ENCODE assay signal across 14 mouse cellular contexts in the genomic region with DNA sequence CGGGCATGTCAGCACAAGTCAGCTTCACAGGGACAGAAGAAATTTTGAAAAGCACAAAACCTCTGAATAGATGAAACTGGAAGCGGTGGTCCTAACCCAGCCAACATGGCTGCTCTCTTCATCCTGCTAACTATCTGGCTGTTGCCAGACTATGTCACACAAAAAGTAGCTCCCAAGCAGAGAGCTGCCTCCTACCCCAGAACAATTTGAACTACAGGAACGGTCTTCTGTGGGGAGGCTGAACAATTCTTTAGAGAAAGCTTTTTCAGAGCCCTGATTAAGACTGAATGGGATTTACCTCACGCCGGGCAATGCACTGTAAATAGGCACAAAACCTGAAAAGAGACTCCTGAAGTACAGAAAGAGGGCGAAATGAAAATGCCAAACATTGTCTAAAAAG.
DNase-seq lines count a peak whose midpoint lies in the region; ATAC-seq and TF ChIP-seq lines count a peak whose summit lies in the region.
"Had no signal": no experiment of that assay in that cellular context is flagged by ENCODE, and none has a peak within 500 bp of the region (broad histone marks: within the 10 kb centered on the region; RNA-seq: fewer than 3 reads in every experiment).

No protein-coding gene starts in this region.

- no peak overlapping the region for H3K4me3 ChIP-seq in heart, embryonic 15.5 days
- H3K4me3 ChIP-seq in neural tube, embryonic 11.5 days (ENCODE audit: low read depth, low read length), result no peak overlapping the region
- no peak overlapping the region for H3K4me3 ChIP-seq in limb, embryonic 14.5 days (replicated peaks; ENCODE audit: low read length)
- H3K4me3 ChIP-seq in stomach, postnatal 0 days (ENCODE audit: low read depth, low read length), result no peak overlapping the region

- 68% methylated on average over 6 of the region's 6 CpGs for WGBS in heart, embryonic 15.5 days
- WGBS in neural tube, embryonic 11.5 days, result 71% methylated on average over 6 of the region's 6 CpGs
- 79% methylated on average over 6 of the region's 6 CpGs for WGBS in limb, embryonic 14.5 days
- 51% methylated on average over 6 of the region's 6 CpGs for WGBS in stomach, postnatal 0 days

- intact Hi-C loops in heart, postnatal 25 days (cut with DNase I), result no loop called here

- TF ChIP-seq CTCF in stomach, postnatal 0 days (IDR thresholded peaks at IDR 0.05; ENCODE audit: low read depth), result no peak

- TF ChIP-seq EP300 in stomach, postnatal 0 days (optimal IDR thresholded peaks at IDR 0.05), result no peak

- no peak overlapping the region for H3K4me2 ChIP-seq in heart, embryonic 15.5 days
- H3K4me2 ChIP-seq in neural tube, embryonic 11.5 days (ENCODE audit: low read depth), result no peak overlapping the region
- no peak overlapping the region for H3K4me2 ChIP-seq in limb, embryonic 14.5 days (replicated peaks; ENCODE audit: low read depth, low read length, severe bottlenecking)
- H3K4me2 ChIP-seq in stomach, postnatal 0 days (replicated peaks; ENCODE audit: low read depth), result no peak overlapping the region
- H3K4me2 ChIP-seq: hindbrain, embryonic 14.5 days had no signal

- peaks cover 4% of the 10 kb centered on the region; the same call in 1 of the 2 replicates for H3K36me3 ChIP-seq in heart, embryonic 15.5 days
- H3K36me3 ChIP-seq in neural tube, embryonic 11.5 days (ENCODE audit: control insufficient read depth, insufficient read depth, low read length), result no peaks in the 10 kb centered on the region
- peaks cover 3% of the 10 kb centered on the region; the same call in 1 of the 2 replicates for H3K36me3 ChIP-seq in limb, embryonic 14.5 days (ENCODE audit: control insufficient read depth, insufficient read depth, low read length)
- H3K36me3 ChIP-seq in stomach, postnatal 0 days (ENCODE audit: control insufficient read depth, insufficient read depth, low read length), result no peaks in the 10 kb centered on the region
- H3K36me3 ChIP-seq: G1E had no signal

- 0 out of 2 replicates have a peak overlapping the region, but pooled peaks have one; percentile 0 for H3K27ac ChIP-seq in heart, embryonic 15.5 days
- H3K27ac ChIP-seq in neural tube, embryonic 11.5 days (ENCODE audit: low read depth, low read length), result 0 out of 2 replicates have a peak overlapping the region, but pooled peaks have one; percentile 29
- peak overlapping the region; percentile 40; the same call in 1 of the 2 replicates for H3K27ac ChIP-seq in limb, embryonic 14.5 days (replicated peaks; ENCODE audit: low read depth, low read length)
- H3K27ac ChIP-seq in stomach, postnatal 0 days (replicated peaks), result peak overlapping the region; percentile 73
- H3K27ac ChIP-seq: hindbrain, embryonic 14.5 days had no signal

- no peak for ATAC-seq in heart, embryonic 15.5 days (replicated peaks; ENCODE audit: insufficient number of reproducible peaks, insufficient read depth, low FRiP score, low read depth)
- no peak for ATAC-seq in neural tube, embryonic 11.5 days (ENCODE audit: insufficient read depth, low FRiP score, low TSS enrichment)
- no peak for ATAC-seq in limb, embryonic 14.5 days (ENCODE audit: low FRiP score, low read depth)
- ATAC-seq in stomach, postnatal 0 days (ENCODE audit: low FRiP score, low TSS enrichment), result no peak
- ATAC-seq: lung, postnatal 0 days had no signal

- H3K4me1 ChIP-seq in heart, embryonic 15.5 days (replicated peaks), result peaks cover 52% of the 10 kb centered on the region
- H3K4me1 ChIP-seq in neural tube, embryonic 11.5 days (ENCODE audit: control insufficient read depth, insufficient read depth, low read length), result peaks cover 5% of the 10 kb centered on the region; the same call in 1 of the 2 replicates
- no peaks in the 10 kb centered on the region for H3K4me1 ChIP-seq in limb, embryonic 14.5 days (ENCODE audit: control insufficient read depth, insufficient read depth, low read length)
- peaks cover 4% of the 10 kb centered on the region; the same call in 1 of the 2 replicates for H3K4me1 ChIP-seq in stomach, postnatal 0 days (replicated peaks; ENCODE audit: control insufficient read depth, insufficient read depth)

- TF ChIP-seq POLR2A in limb, embryonic 14.5 days (IDR thresholded peaks at IDR 0.05; ENCODE audit: borderline replicate concordance, extremely low read depth, insufficient read depth, insufficient read length), result no peak

- no peak for DNase-seq in heart, postnatal 25 days (ENCODE audit: low spot score)
- no peak for DNase-seq in neural tube, embryonic 11.5 days (ENCODE audit: low spot score)
- no peak for DNase-seq in neural tube, embryonic 10.5 days (ENCODE audit: extremely low spot score, low spot score)
- DNase-seq in limb, embryonic 14.5 days (ENCODE audit: low spot score), result no peak
- DNase-seq in stomach, postnatal 0 days (ENCODE audit: low spot score), result no peak
- DNase-seq in thymus, adult 18-20 months, result no peak
- DNase-seq in right cerebral cortex, adult 2 months (ENCODE audit: low spot score in 2 of 2), result no peak
- DNase-seq: cerebellum, adult 11-12 months; kidney, adult 2 months; layer of hippocampus, adult 9-11 months had no signal

- H3K9ac ChIP-seq in heart, embryonic 15.5 days, result no peak overlapping the region
- H3K9ac ChIP-seq in neural tube, embryonic 11.5 days (ENCODE audit: low read length), result no peak overlapping the region
- H3K9ac ChIP-seq in limb, embryonic 14.5 days (ENCODE audit: low read depth, low read length, severe bottlenecking), result no peak overlapping the region
- H3K9ac ChIP-seq in stomach, postnatal 0 days (ENCODE audit: low read length), result no peak overlapping the region
- H3K9ac ChIP-seq: hindbrain, embryonic 14.5 days had no signal

- no peaks in the 10 kb centered on the region for H3K9me3 ChIP-seq in heart, embryonic 15.5 days (replicated peaks)
- no peaks in the 10 kb centered on the region for H3K9me3 ChIP-seq in neural tube, embryonic 11.5 days (ENCODE audit: control insufficient read depth, low read length)
- no peaks in the 10 kb centered on the region for H3K9me3 ChIP-seq in limb, embryonic 14.5 days (ENCODE audit: control insufficient read depth, low read length)
- no peaks in the 10 kb centered on the region for H3K9me3 ChIP-seq in stomach, postnatal 0 days (ENCODE audit: control insufficient read depth, low read length)
- H3K9me3 ChIP-seq: G1E had no signal

- H3K27me3 ChIP-seq in heart, embryonic 15.5 days, result no peaks in the 10 kb centered on the region
- H3K27me3 ChIP-seq in neural tube, embryonic 11.5 days (ENCODE audit: control insufficient read depth, insufficient read depth, low read length), result no peaks in the 10 kb centered on the region
- H3K27me3 ChIP-seq in limb, embryonic 14.5 days (ENCODE audit: control insufficient read depth, insufficient read depth, low read length), result no peaks in the 10 kb centered on the region
- no peaks in the 10 kb centered on the region for H3K27me3 ChIP-seq in stomach, postnatal 0 days (ENCODE audit: control insufficient read depth, insufficient read depth, low read length)

Comparison
In these comparisons a context has a peak if more than half of its experiments do, and no peak if none do; other contexts are left out.
1. H3K27ac ChIP-seq: peak in every context shown above with its lines; median percentile 73 in stomach, postnatal 0 days; 40 in limb, embryonic 14.5 days; 29 in neural tube, embryonic 11.5 days; 0 in heart, embryonic 15.5 days.